Mouse (Mus musculus) left cerebral cortex, postnatal 4 days (tissue): ENCODE data around the gene Pip5k1c. TPM values are rescaled to one million over a fixed set of nuclear protein-coding genes. Genes with fewer than 3 reads are reported as not detected.

Experiments
- DNase-seq: peaks from one replicate; pipeline ENCODE4 v3.0.0-alpha.2; 2022
- intact Hi-C: fragments of 180-260 bp; cut with DNase I; formaldehyde crosslinking; loops from one replicate; pipeline ENCODE4 v1.15.1; 2025
- total RNA-seq, 2 experiments: library from RNA; stranded (reverse); gene quantifications; 2 replicates each; pipeline ENCODE4 v1.2.3; 2021

The Pip5k1c gene
- total RNA-seq: 100 to 1,000 TPM; 295 to 304 TPM

DNA sequence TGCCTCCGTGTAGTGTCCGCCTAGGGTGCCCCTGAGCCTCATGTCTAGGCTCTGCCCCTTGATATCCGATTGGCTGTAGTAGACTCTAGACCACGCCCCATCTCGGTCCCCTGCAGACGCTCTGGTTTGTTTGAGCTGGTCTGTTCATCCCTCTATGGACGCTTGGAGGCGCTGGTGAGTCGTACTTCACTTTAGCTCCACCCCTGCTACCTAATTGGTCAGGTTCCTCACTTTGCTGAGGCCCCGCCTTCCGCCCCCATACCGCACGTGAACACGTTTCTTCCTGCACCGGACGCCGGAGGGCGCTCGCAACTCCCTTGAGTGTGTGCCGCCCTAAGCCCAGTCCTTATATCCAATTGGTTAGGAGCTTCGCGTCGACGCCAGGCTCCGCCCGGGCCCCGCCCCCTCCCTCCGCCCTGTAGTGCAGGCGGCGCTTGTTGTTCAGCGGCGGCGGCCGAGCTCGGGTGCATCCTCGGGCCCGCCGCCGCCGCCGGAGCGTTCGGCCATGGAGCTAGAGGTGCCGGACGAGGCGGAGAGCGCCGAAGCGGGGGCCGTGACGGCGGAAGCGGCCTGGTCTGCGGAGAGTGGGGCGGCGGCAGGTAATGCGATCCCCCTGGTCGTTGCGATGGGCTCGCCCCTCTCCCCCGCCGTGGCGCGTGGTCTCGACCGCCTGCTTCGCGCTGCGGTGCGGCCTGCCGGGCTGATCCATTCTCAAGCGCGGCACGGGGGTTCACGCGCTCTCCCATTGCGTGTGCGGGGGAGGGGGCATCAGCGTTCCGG lies at the start of gene Pip5k1c:
Pip5k1c (plus strand) TSS at position 410 of the 780 bp plus-strand sequence.
- intact Hi-C loops: loop anchor here (2.0 kb wide), 1 partner anchor 26 kb away; no protein-coding TSS in a partner anchor
- peak; percentile 100 for DNase-seq

DNA sequence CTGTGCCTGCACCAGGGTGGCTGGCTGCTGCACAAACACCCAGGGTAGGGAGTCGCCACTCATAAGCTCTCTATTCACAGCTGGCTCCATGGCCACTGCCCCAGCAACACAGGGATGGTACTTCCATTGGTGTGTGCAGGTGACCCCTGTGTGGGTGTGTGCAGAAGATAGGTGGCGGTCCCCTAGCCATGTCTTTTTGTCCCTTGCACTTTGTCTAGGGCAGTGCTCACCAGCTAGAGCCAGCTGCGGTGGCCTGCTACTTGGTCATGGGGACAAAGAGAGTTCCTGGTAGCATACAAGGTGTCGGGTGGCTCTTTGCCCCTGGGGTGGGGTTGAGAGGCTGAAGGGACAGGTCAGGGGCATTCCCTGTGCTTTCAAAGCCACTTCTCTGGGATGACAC lies 48.6 kb upstream of the Pip5k1c start:
- no peak for DNase-seq
- intact Hi-C loops: no loop called here

DNA sequence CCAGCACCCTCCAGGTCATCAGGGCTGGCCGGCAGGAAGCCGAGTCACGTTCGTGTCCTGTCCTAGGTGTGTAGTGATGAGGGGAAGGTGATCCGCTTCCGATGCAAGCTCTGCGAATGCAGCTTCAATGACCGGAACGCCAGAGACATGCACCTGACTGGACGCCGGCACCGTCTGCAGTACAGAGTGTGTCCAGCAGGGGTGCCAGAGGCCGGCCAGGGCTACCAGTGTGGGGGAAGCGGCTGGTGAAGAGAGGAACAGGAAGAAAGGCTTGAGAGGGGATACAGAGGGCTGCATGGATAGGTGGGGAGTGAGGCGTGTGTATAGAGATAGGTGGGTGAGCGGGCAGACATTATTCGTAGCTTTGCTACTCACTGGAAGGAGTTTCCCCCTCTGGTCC lies 48.2 kb upstream of the Pip5k1c start:
- peak; percentile 80 for DNase-seq
- intact Hi-C loops: no loop called here

DNA sequence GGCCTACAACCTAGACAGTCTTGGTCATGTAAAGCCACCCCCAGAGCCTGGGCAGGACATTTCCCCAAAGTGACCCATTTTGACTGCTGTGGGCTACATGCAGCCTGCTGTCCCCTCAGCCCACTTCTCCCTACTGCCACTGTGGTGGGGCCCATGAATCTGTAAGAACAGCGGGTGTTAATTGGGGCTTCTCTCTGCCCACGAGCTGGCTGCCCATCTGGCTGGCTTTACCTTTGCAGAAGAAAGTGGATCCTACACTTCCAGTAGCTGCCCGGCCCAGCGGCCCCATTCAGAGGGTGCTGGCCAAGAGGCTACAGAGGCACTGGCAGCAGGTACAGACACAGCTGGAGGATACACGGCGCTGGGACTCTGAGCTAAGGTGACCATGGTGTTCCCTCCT lies 47.6 kb upstream of the Pip5k1c start:
- DNase-seq: no peak

DNA sequence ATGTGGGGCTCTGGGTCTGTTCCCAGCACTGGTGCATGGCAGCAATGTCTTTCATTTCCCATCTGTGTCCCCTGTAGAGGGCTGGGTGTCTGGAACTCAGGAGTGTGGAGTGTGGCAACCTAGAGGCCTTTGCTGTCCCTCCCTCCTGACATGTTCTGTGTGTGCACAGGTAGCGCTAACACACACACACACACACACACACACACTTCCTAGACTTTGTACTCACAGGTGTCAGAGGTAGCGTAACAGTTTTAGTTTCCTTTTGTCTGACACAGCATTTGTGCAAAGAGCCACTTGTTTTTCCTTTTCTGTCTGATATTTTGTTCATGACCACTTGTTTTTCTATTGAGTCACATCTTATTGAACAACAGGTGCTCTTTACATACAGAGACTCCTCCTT lies 45.0 kb upstream of the Pip5k1c start:
- DNase-seq: no peak
- intact Hi-C loops: no loop called here

More for the DNA sequence above, 47.6 kb upstream of the Pip5k1c start:
- intact Hi-C loops: no loop called here

DNA sequence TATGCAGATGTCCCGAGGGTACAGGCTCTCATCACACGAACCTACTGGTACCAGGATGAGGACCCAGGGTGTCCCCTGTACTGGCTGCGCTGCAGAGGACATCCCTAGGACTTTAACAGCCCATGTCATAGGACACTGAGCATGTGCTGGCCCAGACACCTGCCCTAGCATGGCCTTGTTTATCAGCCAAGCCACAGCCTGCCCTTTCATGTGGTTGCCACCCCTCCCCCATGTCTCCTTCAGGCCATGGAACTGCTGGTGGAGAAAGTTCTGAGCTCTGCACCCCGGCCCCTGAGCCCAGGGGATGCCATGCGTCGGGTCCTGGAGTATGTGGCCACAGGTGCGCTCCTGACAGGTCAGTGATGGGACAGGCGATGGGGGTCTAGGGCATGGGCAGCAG lies 43.3 kb upstream of the Pip5k1c start:
- DNase-seq: no peak
- intact Hi-C loops: no loop called here

DNA sequence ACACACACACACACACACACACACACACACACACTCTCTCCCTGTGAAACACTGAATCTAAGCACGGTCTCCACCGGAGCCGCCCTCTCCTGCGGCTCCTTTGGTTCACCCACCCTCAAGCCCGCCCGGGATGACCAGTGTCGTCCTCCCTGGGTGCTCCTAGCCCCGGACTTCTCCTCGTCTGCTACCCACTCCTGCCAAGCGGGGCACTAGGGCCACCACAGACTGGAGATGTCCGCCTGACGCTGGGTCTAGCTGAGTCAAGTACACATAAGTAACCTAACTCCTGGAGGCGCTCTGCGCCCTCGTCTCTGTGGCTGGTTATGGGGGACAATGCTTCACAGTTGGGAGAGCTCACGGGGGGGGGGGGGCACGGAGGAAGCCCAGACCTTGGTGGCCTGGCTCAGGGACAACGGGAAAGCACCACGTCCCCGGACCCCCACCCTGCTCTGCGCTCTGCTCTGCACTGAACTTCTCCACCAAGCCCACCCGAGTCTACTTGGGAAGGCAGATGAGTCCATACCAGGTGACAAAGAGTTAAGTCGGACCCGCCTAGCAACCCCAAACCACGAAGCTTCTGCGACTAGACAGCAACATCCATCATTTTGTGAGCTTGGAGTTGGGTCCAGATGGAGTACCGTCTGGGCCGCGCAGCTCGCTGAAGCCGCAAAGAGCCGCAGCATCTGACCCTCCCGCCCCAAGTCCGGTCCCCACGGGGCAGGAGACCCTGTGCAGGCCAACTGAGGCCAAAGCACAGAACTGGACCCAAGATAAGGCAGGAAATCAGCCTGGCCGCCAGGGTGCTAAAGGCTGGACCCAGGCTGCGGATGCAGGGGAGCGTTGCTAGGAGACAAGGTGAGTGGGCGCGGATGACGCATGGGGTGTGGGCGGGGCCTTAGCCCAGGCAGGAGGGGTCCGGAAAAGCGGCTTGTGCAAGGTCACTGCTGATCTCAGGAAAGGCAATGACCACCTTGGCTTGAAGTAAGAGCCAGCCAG lies 40.0 kb upstream of the Pip5k1c start, which contains the start of gene Matk:
Matk (plus strand) TSS at position 512 of the 996 bp plus-strand sequence.
- DNase-seq: peak; percentile 71
- intact Hi-C loops: no loop called here

DNA sequence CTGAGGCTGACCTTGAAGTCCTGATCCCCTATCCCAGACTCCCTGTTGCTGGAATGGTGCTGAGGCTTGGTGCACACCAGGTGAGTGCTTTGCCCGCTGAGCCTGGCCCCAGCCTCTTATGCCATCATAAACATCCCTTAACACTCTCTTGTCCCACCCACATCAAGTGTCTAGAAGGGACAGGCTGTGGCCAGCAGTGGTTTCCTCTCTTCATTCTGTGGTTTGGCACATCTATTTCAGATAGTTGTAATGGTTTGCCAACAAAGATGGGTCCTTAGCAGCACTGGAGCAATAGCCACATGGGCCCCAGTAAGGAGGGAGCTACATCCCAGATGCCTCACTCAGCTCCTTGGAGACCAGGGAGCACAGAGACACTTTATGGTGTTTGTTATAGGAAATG lies 37.9 kb upstream of the Pip5k1c start:
- DNase-seq: no peak
- intact Hi-C loops: no loop called here

DNA sequence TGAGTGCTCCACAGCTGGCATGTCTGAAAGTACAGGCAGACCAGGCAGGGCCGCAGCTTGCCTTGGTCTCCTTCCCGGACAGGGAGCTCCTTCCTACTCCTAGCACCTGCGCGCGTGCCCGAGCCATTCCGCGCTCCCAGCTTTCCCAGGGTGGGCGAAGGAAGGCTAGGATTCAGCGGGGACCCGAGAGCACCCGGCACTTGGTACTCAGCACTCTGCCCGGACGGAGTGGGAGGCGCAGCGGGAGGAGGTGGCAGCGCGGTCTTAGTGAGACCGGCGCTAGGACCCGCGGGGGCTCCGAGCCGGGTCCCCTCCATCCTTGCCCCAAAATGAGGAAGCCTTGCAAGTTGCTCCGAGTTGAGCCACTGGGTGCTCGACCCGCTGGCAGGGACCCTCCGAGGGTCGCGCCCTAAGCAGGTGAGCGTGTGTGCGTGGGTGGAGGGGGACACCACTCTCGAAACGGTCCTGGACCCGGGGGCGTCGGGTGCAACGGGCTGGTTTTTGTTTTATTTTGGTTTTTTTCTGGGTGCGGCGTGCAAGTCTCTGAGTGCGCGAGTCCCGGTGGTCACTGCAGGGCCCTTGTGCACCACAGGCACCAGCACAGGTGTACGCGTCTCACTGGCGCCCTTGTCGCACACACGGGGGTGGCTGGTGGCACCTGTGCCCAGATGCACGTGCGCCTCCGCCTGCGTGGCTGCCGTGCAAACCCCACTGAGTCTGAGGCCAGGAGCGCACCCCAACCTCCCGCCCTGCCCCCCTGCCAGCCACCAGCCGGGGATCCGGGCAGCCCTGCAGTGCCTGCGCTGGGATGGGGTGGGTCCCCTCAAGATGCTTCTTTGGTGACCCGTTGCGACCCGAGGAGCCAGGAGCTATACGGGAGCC lies 35.4 kb upstream of the Pip5k1c start:
- intact Hi-C loops: no loop called here
- no peak for DNase-seq

DNA sequence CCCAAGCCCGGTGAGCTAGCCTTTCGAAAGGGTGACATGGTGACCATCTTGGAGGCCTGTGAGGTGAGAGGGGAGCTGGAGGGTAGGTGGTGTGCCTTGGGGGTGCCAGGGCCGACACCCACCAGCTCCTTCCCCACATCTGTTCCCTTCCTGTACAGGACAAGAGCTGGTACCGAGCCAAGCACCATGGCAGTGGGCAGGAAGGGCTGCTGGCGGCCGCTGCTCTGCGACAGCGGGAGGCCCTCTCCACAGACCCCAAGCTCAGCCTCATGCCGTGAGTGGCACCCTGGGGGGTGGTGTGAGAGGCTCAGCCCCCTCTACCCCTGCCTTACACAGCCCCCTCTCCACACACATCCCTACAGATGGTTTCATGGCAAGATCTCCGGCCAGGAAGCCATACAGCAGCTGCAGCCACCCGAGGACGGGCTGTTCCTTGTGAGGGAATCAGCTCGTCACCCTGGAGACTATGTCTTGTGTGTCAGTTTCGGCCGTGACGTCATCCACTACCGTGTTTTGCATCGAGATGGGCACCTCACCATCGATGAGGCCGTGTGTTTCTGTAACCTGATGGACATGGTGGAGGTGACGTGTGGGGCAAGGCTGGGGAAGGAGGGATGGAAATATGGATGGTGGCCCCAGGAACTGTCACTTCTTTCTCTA lies 33.4 kb upstream of the Pip5k1c start:
- intact Hi-C loops: no loop called here
- DNase-seq: peak; percentile 44

DNA sequence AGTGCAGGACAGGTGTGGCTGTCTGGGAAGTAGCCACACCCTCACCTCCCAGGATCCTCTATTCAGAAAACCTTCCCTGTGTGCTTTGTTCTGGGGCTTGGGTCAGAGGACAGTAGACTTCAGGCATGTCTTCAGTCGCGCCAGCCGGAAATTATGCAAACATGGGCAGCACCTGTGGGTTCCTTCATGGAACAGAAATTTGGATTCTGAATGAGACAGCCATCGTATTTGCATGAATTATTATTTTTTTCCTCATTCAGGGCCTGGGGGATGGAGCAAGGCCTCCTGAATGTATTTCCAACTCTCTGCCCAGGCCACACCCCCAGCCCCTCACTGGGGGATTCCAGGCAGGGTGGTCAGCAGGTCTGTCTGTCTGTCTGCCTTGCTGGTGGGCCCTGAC lies 31.7 kb upstream of the Pip5k1c start:
- DNase-seq: no peak
- intact Hi-C loops: no loop called here

DNA sequence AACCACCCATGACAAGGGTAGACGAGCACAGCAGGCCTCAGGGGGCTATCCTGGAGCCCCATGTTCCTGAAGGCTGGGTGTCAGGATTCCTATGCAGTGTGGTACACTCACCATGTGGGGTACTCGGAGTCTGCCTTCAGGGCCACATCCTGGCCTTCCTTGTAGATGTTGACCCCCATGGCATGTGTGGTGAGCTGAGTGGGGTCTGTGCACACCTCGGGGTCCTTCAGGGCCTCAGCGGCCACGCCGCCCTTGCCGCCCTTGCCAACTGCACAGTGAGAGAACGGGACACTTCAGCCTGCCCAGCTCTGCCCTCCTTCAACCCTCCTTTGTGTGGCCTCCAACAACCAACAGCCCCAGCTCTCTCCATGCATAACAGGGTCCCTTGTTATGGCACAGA lies 27.2 kb upstream of the Pip5k1c start:
- DNase-seq: no peak
- intact Hi-C loops: no loop called here

DNA sequence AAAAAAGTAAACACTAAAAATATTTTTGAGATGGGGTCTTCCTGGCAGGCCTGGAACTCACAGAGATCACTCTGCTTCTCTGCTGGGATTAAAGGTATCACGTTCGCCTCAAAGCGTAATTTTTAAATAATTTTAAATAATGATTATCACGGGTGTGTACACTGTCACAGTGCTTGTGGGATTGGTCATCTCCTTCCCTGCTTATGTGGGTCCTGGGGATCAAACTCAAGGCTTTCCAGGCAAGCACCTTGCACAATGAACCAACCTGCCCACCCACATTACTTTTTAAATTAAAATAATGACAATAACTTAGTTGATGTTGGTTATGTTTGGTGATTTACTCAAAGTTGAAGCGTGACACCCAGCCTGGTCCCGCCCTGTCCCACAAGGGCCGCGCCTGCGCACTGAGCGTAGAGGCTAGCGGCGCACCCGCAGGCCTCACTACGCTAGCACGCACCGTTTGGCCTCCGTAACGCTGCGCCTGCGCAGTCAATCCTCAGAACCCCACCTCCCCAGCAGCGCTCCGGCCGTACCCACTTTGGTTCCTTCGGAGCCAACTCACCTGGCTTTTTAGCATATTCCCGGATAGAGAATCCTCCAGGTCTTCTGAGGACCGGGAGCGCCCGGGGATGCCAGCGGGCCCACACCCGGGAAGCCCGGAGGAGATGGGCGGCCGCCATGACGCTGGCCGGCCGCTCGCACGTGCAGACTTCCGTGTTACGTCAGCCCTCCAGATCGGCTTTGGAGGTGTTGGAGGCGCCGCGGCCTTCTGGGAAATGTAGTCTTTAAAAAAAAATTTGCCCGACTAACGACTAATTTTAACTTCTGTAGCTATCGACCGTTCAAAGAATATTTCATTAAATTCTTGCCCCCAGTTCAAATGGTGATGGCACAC lies 26.3 kb upstream of the Pip5k1c start, which contains the start of the genes Mrpl54 and Apba3:
Mrpl54 (minus strand) TSS at position 724 of the 895 bp plus-strand sequence.
Apba3 (plus strand) TSS at position 750 of the 895 bp plus-strand sequence.
- intact Hi-C loops: no loop called here
- peak; percentile 97 for DNase-seq

DNA sequence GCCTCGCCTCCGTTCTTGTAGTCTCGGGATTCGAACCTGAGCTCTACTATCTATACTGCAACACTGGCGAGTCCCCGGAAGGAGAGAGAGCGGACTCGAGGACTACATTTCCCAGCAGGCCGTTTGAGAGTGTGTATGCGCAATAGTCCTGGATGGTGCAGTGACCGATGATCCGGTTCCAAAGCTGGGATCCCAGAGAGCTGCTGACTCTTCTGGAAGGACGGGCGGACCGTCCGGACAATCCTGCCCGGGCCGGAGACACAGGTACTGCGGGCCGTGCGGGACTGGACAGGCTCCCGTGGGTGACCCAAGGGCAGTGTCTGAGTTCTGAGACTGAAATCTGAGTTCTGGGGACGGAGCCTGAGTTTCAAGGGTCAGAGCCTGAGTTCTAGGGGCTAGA lies 24.7 kb upstream of the Pip5k1c start:
- intact Hi-C loops: no loop called here
- peak; percentile 75 for DNase-seq

DNA sequence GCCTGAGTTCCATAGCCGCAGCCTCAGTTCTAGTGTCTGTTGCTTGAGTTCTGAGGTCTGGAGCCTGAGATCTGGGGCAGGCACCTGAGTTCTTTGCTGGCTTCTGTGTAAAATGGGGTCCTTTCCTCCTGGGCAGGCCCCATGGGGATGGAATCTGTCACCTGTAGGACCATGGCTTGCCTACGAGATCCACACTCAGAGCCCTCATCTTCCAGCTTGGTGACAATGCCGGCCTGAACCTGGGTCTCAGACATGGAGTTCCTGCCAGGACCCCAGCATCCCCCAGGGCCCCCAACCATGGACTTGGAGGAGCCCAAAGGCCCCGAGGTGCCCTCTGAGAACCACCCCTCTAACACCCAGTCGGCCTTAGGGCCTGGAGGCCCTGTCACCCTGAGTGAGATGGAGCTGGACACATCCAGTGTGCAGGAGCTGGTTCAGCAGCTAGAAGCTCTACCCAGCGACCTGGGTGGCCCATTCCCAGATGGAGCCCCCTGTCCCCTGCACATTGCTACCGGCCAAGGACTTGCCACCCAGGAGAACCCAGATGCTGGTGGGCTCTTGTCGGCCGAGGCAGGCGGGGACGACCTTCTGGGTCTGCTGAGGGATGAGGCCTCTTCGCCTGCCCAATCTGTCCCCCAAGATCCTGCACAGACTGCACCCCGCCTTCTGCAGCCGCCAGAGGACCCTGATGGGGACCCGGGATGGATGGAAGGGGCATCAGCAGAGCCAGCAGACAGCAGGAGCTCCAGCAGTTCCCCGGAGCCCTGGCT lies 23.9 kb upstream of the Pip5k1c start:
- DNase-seq: no peak
- intact Hi-C loops: no loop called here

DNA sequence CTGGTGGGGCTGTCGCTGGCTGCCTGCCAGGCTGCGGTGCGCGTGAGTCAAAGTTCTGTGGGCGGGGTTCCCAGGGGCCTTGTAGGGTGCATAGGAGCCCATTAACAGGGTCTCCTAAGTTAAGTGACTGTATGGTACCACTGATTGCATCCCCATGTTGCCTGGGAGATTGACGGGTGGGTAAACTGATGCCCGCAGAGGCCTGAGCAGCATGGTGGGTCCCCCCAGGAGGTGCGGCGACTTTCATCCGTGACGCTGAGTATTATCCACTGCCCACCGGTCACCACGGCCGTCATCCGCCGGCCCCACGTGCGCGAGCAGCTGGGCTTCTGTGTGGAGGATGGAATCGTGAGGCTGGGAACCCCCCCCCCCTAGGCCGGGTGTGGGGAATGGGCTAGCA lies 20.4 kb upstream of the Pip5k1c start:
- no peak for DNase-seq
- intact Hi-C loops: no loop called here

DNA sequence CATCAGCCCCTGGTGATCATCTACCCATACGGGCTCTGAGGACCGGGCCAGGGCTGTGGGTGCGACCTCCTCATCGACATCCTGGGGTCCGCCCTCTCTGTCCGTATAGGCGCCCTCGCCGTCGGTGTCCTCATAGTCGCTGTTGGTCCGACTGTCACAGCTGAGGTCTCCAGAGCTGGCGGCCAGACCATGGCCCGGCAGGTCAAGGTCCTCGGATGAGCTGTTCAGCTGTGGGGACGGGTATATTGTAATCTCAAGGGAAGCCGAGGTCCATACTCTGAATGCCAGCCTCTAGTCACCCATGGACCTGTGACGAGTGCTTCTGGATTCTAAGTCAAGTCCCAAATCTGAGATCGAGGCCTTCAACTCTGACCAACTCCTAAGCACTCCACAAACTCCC lies 18.9 kb upstream of the Pip5k1c start:
- intact Hi-C loops: no loop called here
- no peak for DNase-seq

DNA sequence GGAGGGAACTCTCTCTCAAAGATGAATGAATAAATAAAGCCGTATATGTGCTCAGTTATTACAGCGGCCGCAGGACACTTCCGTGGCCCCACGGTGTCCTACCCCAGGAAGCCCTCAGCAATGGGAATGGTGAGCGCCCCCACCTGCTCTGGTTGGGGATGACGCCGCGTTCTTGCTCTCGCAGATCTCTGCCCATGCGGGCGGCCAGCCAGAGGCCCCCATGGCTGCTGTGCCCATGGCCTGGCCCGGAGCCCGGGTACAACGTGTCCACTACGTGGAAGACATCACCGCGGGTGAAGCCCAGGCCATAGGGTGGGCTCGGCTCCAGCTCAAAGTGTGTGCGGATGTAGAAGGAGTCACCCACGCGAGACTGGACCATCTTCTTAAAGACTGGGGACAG lies 15.1 kb upstream of the Pip5k1c start:
- DNase-seq: peak; percentile 70
- intact Hi-C loops: no loop called here
